Mouse (Mus musculus): ENCODE results near the gene Sh2d2a.
A peak's percentile ranks its signal among the peaks of the same experiment; 100 is the strongest.
"Not testable (repeated sequence)": the region's sequence is repeated elsewhere in the genome, so short reads cannot be mapped to it uniquely, and the experiment has no call there.

Gene Sh2d2a

DNA sequence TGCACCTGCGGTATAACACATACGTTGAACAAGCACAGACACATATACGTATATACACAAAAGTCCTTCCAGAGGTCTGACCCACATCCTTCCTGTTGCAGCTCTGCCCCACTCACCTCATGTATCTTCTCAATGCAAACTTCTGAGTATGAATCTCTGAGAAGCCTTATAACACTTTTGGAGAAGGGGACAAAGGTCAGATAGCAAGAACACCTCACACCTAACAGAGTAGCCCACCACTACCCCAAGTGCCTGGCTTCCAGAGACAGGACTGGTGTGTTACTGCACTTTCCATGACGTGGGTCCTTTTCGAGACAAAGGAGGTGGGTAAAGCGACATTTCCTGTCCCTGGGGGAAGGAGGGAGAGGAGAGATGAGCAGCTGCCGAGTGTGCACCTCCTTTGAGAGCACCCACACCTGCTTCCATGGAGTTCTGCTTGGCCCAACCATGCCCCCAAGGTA, at the start of gene Sh2d2a:
Sh2d2a (plus strand) TSS at position 106 of the 461 bp plus-strand sequence.
- DNase-seq, result no peak

DNA sequence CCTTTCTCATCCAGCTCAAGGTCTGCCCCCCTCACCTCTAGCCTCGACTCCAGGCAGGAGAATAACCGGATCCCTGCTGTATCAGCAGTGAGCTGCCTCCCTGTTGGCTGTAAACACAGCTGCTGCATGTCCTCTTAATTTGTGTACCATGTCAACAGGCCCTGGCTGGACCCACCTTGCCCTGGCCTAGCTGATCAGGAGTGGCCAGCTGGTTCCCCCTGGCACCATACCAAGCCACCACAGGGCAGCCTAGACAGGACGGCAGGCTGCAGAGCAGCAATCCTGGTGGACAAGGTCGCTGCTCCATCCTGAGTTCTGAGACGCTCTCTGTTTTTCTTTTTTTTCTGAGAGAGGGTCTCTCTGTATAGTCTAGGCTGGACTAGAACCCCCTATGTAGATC, 44.9 kb upstream of the Sh2d2a start:
- peak; percentile 24 to 40 for DNase-seq

DNA sequence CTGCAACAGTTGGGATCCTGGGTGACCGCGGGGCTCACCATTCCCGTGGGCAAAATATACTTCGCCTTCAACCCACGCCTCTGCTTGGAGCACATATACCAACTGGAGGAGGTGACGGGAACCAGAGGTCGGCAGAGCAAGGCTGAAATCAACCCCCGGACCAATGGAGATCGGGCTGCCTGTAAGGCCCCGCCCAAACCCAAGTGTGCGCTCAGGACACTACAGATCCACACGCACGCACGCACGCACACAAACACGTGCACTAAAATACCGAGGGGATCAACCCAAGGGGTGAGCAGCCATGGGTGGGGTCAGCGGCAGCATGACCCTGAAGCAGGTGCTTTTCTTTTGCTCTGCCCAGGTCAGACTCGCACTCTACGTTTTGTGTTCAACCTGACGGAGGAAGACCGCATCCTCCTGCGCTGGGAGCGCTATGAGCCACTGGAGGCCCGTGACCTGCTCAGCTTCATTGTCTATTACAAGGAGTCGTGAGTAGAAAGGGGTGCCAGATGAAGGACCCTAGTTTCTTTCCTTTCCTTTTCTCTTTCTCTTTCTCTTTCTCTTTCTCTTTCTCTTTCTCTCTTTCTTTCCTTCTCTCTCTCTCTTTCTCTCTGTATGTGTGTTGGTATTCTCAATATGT, 42.4 kb upstream of the Sh2d2a start:
- DNase-seq, result peak in 1 of 2 experiments; percentile 29

DNA sequence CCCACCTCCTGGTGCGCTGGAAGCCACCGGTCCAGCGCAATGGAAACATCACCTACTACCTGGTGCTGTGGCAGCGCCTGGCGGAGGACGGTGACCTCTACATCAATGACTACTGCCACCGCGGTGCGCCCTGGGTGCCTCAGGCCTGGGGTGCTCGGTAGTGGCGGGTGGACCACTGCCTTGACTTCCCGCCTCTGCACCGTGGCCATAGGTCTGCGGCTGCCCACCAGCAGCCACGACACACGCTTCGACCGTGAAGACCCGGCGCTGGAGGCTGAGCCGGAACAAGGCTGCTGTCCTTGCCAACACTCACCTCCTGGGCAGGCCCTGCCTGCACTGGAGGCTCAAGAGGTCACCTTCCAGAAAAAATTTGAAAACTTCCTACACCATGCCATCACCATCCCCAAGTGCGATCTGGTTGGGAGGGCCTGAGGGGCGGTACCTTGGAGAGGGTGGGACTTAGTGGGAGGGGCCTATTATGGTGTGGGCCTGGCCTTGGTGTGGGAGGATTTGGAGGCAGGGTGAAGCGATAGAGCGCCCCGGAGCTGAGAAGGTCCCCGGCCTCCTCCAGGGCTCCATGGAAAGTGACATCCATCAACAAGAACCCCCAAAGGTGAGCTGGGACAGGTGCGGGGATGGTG, 37.1 kb upstream of the Sh2d2a start:
- peak in 1 of 2 experiments; percentile 29 for DNase-seq

DNA sequence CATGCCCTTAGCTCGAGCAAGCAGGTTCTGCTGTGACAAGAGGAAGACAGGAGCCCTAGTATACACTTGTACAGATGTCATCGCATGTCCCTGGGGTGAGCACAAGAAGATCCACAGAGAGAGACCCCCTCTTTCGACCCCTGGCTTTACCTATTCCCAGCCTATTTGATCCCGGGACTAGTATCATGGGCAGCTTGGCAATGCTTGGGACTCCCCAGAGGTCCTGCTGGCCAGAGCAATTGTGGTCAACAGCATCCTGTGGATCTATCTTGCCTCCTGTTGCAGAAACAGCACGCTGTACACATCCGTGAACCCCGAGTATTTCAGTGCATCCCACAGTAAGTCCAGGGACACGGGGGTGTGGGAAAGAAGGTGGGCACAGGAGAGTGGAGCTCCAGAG, 35.3 kb upstream of the Sh2d2a start:
- no peak for DNase-seq

- DNase-seq, result no peak
Observed at GRCm38 (mm10) chr3:87812413-87812812, 34.1 kb upstream of the Sh2d2a start.

GRCm38 (mm10) chr3:87812873-87813272, 33.7 kb upstream of the Sh2d2a start:
- peak; percentile 17 to 37 for DNase-seq

GRCm38 (mm10) chr3:87816166-87816565, 30.4 kb upstream of the Sh2d2a start:
- peak in 1 of 2 experiments; percentile 23 for DNase-seq

DNA sequence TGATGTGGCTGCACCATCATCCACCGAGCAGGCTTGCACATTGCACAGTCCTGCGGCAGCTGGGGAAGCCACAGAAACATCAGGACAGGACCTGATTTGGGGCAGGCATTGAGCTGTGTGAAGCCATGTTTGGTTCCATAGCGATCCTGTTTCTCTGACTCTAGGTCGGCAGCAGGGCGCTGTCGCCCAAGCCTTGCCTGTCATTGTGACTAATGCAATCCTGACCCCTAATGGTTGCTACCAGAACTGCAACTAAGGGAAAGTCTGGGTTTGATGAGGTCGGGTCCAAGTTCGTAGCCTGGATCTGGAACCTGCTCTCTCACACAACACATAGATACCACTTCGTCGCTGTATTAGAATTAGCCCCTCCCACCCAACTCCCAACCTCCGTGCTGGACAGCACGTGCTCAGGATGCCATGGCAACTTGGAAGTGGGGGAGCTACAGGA, 29.9 kb upstream of the Sh2d2a start:
- peak; percentile 82 to 90 for DNase-seq

DNA sequence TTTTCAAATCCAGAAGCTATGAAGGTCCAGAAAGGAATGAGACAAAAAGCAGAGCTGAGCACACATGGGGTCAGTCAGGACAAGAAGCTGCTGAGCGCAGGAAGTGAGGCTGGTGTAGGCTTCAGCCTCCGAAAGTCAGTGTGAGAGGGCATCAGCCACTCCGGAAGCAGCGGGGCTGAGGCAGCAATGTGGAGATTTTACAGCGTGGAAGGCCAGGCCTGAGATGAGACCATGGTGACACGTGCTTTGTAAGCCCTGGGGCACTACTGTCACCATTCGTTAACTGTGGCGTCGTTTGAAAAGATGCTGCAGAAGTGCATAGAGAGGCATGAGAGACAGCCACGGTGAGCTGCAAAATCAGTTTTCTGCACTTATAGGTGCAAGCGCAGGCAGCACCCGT, 28.3 kb upstream of the Sh2d2a start:
- DNase-seq, result no peak

DNA sequence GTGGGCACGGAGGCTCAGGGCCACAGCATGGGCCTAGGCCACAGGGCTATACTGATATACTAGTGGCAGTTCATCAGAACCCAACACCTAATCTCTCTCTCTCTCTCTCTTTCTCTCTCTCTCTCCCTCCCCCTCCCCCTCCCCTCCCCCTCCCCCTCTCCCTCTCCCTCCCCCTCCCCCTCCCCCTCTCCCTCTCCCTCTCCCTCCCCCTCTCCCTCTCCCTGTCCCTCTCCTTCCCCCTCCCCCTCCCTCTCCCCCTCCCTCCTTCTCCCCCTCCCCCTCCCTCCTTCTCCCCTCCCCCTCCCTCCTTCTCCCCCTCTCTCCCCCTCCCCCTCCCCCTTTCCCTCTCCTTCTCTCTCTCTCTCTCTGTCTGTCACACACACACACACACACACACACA, 22.3 kb upstream of the Sh2d2a start, which contains the start of gene Pear1:
Pear1 (minus strand) TSS at position 101 of the 400 bp plus-strand sequence.
- DNase-seq, result not testable (repeated sequence)

DNA sequence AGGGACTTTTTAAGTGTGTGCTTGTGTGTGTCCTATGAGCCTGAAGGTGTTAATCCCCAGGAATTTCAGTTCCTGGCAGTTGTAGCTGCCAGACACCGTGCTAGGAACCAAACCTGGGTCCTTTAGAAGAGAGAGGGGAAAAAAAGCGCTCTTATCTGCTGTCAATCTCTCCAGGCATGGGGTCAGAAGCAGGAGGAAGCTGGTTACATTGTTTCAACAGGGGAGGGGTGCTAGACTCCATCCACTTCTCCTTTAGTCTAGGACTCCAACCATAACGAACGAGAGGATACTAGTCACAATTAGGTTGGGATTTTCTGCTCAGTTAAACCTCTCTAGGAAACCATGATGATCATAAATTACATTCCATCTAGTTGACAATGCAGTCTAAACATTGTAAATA, 18.1 kb upstream of the Sh2d2a start:
- DNase-seq, result no peak

GRCm38 (mm10) chr3:87829025-87829424, 17.5 kb upstream of the Sh2d2a start:
- no peak for DNase-seq

GRCm38 (mm10) chr3:87832109-87832859, 14.3 kb upstream of the Sh2d2a start:
- DNase-seq, result no peak

DNA sequence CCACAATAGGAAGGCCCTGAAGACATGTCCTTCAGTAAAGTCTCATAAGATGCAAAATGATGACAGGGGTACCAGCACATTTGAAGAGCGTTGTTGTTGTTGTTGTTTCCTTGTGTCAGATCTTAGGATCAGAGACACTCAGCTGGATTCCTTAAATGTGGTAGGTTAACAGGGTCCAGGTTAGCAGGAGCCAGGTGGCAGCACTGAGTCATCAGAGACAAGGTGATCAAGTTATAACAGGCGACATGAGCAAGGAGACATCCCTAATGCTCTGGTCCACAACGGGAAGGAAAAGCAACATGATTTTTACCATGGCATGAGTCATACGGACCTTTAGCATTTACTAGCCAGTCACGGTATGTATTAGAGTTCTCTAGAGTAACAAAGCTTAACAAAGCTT, 13.1 kb upstream of the Sh2d2a start:
- DNase-seq, result peak in 1 of 2 experiments; percentile 67

DNA sequence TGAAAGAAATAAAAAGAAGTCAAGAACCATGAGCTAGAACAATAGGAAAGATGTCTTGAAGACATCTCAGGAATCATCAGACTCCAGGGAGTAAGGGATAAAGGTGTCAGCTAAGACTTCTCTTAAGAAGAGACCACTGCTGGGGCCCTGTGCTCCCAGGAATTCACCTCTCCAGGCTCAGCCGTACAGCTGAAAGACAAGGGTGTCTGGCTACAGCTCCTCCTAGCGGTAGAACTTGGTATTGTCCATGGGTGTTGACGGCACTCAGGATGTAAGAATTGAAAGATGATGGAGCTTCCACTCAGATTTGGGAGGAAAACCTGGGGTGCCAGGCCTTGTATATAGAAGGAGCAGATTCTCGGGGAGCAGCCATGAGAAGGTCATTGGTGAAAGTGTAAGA, 7.9 kb upstream of the Sh2d2a start:
- DNase-seq, result peak; percentile 68 to 90

DNA sequence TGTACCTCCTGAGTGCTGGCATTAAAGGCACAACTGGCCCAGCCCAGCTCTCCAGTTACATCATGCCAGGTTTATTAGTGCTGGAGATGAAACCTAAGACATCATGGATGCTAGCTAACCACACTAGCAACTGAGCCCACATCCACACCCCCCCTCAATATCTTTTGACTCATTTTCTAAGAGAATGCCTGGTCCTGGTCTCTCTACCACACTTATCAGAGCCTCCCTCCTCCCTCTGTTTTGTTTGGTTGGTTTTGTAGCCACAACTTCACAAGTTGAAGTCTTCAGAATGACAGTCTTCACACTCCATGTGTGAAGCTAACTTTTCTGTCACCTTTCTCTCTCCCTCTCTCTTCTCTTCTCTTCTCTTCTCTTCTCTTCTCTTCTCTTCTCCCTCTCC, 5.7 kb upstream of the Sh2d2a start:
- DNase-seq, result no peak

DNA sequence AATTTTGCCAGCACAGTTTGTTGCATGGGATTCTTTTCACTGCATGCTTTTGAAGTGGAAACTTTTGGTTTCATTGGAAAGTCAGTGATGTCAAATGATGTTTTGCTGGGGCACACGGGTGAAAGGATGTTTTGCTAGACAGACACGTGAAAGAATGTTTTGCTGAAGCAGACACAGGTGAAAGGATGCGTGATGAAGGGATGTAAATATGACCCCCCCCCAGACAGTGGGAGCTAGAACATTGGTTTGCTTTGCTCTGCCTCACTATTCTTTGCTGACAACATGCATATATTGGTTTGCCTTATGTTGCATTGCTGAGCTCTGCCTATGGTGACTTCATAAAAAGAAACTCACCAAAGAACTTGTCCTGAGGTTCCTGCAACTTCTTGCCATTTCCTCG, 1.6 kb upstream of the Sh2d2a start:
- no peak for DNase-seq

GRCm38 (mm10) chr3:87846186-87846585, 369 bp upstream of the Sh2d2a start:
- DNase-seq, result no peak

DNA sequence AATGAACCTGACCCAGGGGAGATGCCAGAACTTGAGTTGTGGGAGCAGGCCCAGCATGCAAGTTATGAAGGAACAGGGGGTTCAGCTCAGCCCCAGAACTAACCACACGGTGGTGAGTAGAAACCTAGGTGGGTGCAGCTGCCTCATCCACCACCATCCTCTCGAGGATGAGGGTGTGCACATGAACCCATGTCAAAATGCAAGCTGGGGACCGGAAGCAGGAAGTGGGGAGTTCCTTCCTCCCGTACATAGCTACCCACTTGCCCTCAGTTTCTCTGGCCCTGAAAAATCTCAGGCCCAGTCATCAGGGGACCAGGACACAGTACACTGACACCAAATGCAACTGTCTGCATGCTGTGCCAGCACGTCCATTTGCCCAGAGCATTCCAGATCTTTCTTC, 1.1 kb downstream of the Sh2d2a start:
- no peak for DNase-seq

GRCm38 (mm10) chr3:87849117-87849516, 2.6 kb downstream of the Sh2d2a start:
- no peak for DNase-seq

DNA sequence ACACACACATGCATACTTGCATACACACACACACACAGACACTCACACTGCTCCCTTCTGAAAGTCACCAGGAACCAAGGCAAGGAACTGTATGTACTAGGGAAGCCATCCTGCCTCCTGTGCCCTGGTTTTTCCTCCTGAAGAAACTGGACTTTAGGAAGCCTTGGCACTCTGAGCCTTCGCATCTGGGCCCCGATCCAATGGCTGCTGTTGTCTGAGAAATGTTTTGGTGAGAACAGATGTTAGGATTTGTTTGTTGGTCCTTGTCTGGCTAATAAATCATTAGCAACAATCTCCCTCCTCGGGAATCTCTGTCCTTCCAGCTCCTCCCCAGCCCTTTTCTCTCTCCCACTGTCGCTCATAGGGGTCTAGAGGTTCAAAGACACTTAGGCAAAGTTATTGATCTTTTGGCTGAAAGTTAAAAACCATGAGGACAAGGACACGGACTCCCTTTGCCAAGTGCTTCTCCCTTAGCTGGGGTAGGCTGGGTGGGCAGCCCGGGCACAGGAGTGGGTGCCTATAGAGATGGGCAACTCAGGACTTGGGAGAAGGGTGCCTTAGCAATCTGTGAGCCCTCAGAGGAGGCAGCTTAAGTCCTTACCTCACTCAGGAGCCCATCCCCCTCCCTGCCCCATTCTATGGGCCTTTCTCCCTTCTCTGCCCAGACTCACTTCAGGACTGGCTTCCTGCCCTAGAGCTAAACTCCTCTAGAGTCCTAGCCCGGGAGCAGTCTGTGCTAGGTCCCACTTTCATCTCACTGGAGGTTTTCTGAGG, 8.4 kb downstream of the Sh2d2a start:
- peak; percentile 48 to 76 for DNase-seq

DNA sequence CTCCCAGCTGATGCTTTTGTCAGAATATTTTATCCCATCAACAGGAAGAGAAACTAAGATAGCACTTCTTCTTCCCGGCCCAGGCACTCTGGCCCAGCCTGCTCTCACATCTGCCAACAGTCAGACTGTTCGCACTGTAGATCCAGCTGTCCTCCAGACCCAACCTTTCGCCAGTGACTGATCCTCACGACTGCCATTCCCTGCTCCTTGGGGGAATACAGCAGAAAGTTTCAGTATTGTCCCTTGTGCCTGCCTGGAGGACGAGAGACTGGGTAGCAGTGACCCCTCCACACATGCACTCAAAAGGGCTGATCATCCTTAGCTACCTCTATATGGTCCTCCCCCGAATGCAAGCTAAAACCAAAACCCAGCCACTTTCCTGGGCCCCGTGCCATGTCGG, 9.4 kb downstream of the Sh2d2a start:
- DNase-seq, result no peak
